Mouse (Mus musculus): ENCODE measurements at regions not wholly inside any gene's neighbourhood (a gene's known extent, or its start where the extent isn't known, plus 50 kb on each side); places are given as distances from the start of the nearest gene placed in this dataset.

DNA sequence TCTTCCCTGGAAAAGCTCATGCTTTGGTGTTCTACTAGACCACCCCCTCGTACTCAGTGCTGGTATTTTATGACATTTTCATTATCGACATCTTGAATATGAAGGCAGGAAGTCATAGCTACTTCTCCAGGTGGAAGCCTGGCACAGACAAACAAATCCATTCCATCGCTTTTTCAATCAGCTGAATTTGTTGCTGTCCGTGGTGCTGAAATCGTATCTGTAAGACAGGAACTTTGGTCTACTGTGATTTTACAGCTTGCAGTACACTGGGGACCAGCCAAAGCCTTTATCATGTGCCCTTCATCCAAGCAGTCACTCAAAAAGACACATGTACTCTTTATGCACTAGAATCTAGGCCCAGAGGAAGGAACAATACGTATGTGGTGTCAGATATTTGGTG, 143.3 kb downstream of the Nmur2 start:
- H3K36me3 ChIP-seq = no peaks in the 10 kb centered on the region
- H3K4me1 ChIP-seq = no peaks in the 10 kb centered on the region
- no peaks in the 10 kb centered on the region for H3K9me3 ChIP-seq
- no peak overlapping the region for H3K27ac ChIP-seq
- ATAC-seq (ENCODE audit: insufficient number of reproducible peaks, low FRiP score, low TSS enrichment, low read depth) = no peak
- no peak overlapping the region for H3K4me2 ChIP-seq
- WGBS = 15% methylated on average over 6 of the region's 6 CpGs
- no peak overlapping the region for H3K9ac ChIP-seq
- no peaks in the 10 kb centered on the region for H3K27me3 ChIP-seq
- H3K4me3 ChIP-seq = no peak overlapping the region

DNA sequence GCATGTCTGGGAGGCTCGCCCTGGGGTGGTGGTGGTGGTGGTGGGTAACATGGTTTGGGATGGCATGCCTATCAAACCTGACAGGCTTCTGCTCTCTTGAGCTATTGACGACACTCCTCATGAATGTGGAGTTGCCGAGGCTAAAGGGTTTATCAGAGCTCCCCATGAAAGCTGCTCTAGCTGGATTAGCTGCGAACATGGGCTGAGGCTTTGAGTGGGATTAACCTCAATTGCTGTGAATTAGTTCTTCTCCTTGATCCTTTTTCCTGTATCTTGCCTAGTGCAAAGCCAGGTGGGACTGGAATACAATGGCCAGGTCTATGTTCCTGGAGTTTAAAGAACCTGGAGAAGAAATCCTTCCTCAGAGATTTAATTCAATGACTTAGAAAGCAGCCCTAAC, 150.6 kb downstream of the Nmur2 start:
- no peaks in the 10 kb centered on the region for H3K9me3 ChIP-seq
- no peak for ATAC-seq (ENCODE audit: insufficient number of reproducible peaks, low FRiP score, low TSS enrichment, low read depth)
- 79% methylated on average over 4 of the region's 4 CpGs for WGBS
- no peaks in the 10 kb centered on the region for H3K27me3 ChIP-seq
- no peak overlapping the region for H3K4me3 ChIP-seq
- H3K4me2 ChIP-seq = no peak overlapping the region
- H3K36me3 ChIP-seq = no peaks in the 10 kb centered on the region
- no peak overlapping the region for H3K9ac ChIP-seq
- no peak overlapping the region for H3K27ac ChIP-seq
- no peaks in the 10 kb centered on the region for H3K4me1 ChIP-seq

DNA sequence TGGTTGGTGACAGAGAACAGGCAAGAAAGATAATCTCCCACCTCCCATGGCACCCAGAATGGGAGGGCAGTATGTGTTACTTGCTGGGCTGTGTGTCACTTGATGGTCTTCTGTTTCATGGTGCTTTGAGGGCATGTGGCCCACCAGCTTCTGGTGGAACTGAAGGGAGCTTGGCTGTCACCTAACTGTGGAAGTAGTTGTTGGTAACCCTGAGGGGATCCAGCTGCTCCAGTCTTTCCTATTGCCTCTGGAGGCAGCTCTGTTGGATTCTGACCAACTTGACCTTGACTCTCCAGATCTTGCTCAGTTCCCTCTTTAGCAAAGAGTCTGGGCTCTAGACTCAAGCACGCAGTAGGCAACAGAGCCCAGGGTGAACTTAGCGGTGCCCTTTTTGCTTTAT, 162.2 kb downstream of the Nmur2 start:
- Histone ChIP-seq H3K27ac (no peak overlapping the region), H3K4me3 (no peak overlapping the region), H3K4me2 (no peak overlapping the region), H3K9ac (no peak overlapping the region), H3K27me3 (no peaks in the 10 kb centered on the region), H3K36me3 (no peaks in the 10 kb centered on the region), H3K9me3 (no peaks in the 10 kb centered on the region), H3K4me1 (no peaks in the 10 kb centered on the region)
- 88% methylated on average over 2 of the region's 2 CpGs for WGBS
- no peak for ATAC-seq (ENCODE audit: insufficient number of reproducible peaks, low FRiP score, low TSS enrichment, low read depth)

DNA sequence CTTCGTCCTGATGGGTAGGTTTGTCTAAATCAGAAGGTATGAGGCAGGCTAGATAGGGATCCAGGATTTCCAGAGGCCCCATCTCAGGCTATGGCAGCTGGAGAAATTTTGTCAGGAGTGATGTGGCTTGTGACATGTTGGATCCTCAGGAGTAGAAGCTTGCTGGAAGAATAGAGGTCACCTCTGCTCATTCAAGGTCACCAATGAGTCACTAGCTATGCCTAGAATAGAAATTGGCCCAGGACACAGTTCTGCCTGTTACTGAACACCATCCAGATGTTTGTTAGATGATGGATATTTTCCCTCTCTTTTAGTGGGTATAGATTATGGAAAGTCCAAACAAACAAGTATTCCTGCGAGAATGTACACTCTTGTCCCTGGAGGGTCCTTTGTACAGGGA, 173.7 kb downstream of the Nmur2 start:
- no peaks in the 10 kb centered on the region for H3K36me3 ChIP-seq
- H3K4me2 ChIP-seq = no peak overlapping the region
- H3K9me3 ChIP-seq = no peaks in the 10 kb centered on the region
- no peak for ATAC-seq (ENCODE audit: insufficient number of reproducible peaks, low FRiP score, low TSS enrichment, low read depth)
- H3K4me3 ChIP-seq = no peak overlapping the region
- H3K27me3 ChIP-seq = no peaks in the 10 kb centered on the region
- H3K4me1 ChIP-seq = no peaks in the 10 kb centered on the region
- H3K9ac ChIP-seq = no peak overlapping the region
- WGBS = 71% methylated on average over 2 of the region's 2 CpGs
- no peak overlapping the region for H3K27ac ChIP-seq

DNA sequence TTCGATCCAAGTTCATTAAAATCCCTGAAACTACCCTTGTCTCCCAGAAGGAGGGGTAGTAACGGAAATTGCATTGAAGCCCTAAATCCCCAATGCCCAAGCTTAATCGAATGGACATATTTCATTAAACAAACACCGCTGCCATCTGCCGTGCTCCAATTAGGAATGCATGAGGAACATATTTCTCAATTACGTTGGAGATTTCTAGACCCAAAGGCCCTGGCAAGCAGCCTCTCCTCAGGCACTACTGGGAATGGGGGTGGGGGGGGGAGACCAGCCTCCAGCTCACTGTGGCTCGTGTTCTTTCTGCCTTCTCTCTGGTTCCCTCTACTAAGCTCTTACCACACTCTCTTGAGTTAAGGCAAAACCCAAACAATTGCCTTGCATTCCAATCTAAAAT, 181.6 kb downstream of the Nmur2 start:
- H3K4me3 ChIP-seq = no peak overlapping the region
- H3K4me2 ChIP-seq = no peak overlapping the region
- WGBS = 76% methylated on average over 7 of the region's 7 CpGs
- no peaks in the 10 kb centered on the region for H3K4me1 ChIP-seq
- H3K27me3 ChIP-seq = no peaks in the 10 kb centered on the region
- H3K9ac ChIP-seq = no peak overlapping the region
- no peak overlapping the region for H3K27ac ChIP-seq
- no peaks in the 10 kb centered on the region for H3K9me3 ChIP-seq
- ATAC-seq (ENCODE audit: insufficient number of reproducible peaks, low FRiP score, low TSS enrichment, low read depth) = no peak
- H3K36me3 ChIP-seq = no peaks in the 10 kb centered on the region

DNA sequence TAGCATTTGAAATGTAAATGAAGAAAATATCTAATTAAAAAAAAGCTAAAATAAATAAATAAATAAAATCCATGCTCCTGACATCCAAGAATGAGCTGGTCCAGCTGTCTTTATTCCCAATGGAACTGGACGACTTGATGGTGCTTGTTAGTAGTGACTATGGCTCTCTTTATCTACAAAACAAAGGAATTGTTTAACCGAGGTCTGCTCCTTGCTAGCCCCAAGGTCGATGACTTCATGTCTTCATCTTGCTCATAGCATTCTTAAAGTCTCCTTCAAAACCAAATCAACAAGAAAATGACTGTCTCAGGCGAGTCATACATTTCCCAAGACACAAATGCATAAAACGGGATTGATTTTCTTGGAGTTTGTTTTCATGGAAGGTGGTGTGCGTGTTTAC, 212.5 kb upstream of the Glra1 start:
- Histone ChIP-seq H3K4me2 (no peak overlapping the region), H3K4me1 (no peaks in the 10 kb centered on the region), H3K9ac (no peak overlapping the region), H3K27me3 (no peaks in the 10 kb centered on the region), H3K4me3 (no peak overlapping the region), H3K9me3 (no peaks in the 10 kb centered on the region), H3K36me3 (no peaks in the 10 kb centered on the region), H3K27ac (no peak overlapping the region)
- ATAC-seq (ENCODE audit: insufficient number of reproducible peaks, low FRiP score, low TSS enrichment, low read depth) = no peak
- 77% methylated on average over 6 of the region's 6 CpGs for WGBS

DNA sequence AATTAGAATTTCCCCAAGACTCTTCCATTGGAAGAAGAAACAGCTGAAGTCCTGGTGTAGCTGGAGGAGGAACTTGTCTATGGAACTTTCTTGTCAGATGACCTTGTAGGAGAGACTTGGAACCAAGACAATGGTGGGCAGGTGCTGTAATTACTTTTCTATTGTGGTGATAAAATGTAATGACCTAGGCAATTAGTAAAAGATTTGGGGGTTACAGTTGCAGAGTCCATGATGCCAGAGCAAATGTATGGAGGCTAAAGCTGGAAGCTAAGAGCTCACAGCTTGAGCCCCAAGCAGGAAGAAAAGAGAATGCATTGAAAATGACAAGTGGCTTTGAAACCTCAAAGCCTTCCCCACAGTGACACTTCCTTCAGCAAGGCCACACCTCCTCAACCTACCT, 208.6 kb upstream of the Glra1 start:
- H3K9ac ChIP-seq = no peak overlapping the region
- H3K27ac ChIP-seq = no peak overlapping the region
- H3K4me1 ChIP-seq = no peaks in the 10 kb centered on the region
- no peaks in the 10 kb centered on the region for H3K27me3 ChIP-seq
- H3K4me2 ChIP-seq = no peak overlapping the region
- ATAC-seq (ENCODE audit: insufficient number of reproducible peaks, low FRiP score, low TSS enrichment, low read depth) = no peak
- H3K36me3 ChIP-seq = no peaks in the 10 kb centered on the region
- no peaks in the 10 kb centered on the region for H3K9me3 ChIP-seq
- H3K4me3 ChIP-seq = no peak overlapping the region

DNA sequence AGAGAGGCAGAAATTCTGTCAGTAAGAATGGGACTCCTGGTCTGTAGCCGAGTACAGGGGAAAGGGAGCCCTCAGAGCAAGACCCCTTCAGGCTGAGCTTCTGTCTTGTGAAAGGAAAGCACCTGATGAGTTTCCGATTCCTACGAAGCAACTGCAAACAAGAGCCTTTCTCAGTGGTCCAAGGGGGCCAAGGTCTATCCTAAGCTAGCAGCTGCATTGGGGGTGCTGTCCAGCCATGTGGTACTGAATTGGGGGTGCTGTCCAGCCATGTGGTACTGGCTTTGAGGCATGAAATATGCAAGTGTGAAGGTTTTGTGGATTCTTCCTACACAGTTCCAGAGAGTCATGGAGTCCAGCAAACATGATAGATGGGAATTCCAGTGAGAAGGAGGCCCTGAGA, 202.7 kb upstream of the Glra1 start:
- WGBS = 79% methylated on average over 3 of the region's 3 CpGs
- Histone ChIP-seq H3K9ac (no peak overlapping the region), H3K27ac (no peak overlapping the region), H3K4me2 (no peak overlapping the region), H3K27me3 (no peaks in the 10 kb centered on the region), H3K9me3 (no peaks in the 10 kb centered on the region), H3K4me1 (no peaks in the 10 kb centered on the region), H3K4me3 (no peak overlapping the region), H3K36me3 (no peaks in the 10 kb centered on the region)
- ATAC-seq (ENCODE audit: insufficient number of reproducible peaks, low FRiP score, low TSS enrichment, low read depth) = no peak

DNA sequence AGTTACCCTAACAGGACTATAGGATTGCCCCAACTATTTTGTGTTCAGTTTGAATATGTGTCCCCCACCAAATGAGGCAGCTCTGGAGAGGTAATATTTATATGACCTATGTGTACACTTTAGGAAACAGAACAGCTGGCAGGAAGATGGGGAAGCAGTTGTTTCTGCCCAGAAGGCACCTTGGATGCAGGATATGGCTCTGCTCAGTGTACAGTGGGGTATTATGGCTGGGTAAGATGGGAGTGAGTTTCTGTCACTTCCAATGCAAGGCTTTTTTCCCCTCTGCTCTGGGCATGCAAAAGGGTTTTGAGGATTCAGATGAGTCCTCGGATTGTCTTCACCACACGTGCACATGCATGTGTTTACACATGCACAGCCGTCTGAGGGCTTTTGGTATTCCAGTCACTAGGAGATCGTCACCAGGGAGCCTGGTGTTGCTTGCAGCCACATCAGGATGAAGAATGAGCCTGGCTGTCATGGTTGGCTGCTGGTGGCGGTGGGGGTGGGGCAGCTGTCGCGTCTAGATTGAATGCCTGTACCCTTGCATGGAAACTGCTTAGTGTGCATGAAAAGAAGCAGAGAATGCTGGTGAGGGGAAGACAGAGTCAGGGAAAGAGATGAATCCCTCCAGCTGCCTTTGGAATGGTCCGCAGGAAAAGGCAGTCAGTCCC, 183.3 kb upstream of the Glra1 start:
- Histone ChIP-seq H3K36me3 (no peaks in the 10 kb centered on the region), H3K27me3 (no peaks in the 10 kb centered on the region), H3K4me1 (no peaks in the 10 kb centered on the region), H3K4me3 (no peak overlapping the region), H3K9me3 (no peaks in the 10 kb centered on the region), H3K4me2 (no peak overlapping the region), H3K9ac (no peak overlapping the region), H3K27ac (no peak overlapping the region)
- no peak for ATAC-seq (ENCODE audit: insufficient number of reproducible peaks, low FRiP score, low TSS enrichment, low read depth)
- 35% methylated on average over 8 of the region's 8 CpGs for WGBS

DNA sequence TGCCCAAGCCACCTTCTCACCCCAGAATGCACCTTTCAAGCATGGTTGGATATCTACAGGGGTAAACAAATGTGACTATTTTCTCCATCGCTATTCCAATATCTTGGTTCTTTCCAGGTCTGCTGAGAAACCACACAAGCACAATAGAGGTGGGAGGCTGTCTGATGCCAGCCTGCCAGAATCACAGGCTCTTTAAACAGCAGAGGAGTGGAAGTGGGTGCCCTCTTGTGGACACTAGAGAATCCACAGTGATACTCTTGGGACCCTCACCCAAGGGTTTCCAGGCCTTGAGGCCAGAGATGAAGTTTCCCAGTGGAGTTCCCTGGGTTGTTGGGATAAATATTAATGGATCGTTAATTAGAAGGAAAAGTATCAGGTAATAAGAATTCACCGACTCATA, 181.6 kb upstream of the Glra1 start:
- H3K27me3 ChIP-seq = no peaks in the 10 kb centered on the region
- H3K4me2 ChIP-seq = no peak overlapping the region
- no peak for ATAC-seq (ENCODE audit: insufficient number of reproducible peaks, low FRiP score, low TSS enrichment, low read depth)
- H3K4me1 ChIP-seq = no peaks in the 10 kb centered on the region
- no peaks in the 10 kb centered on the region for H3K36me3 ChIP-seq
- H3K4me3 ChIP-seq = no peak overlapping the region
- no peak overlapping the region for H3K27ac ChIP-seq
- 84% methylated on average over 3 of the region's 3 CpGs for WGBS
- H3K9me3 ChIP-seq = no peaks in the 10 kb centered on the region
- no peak overlapping the region for H3K9ac ChIP-seq

DNA sequence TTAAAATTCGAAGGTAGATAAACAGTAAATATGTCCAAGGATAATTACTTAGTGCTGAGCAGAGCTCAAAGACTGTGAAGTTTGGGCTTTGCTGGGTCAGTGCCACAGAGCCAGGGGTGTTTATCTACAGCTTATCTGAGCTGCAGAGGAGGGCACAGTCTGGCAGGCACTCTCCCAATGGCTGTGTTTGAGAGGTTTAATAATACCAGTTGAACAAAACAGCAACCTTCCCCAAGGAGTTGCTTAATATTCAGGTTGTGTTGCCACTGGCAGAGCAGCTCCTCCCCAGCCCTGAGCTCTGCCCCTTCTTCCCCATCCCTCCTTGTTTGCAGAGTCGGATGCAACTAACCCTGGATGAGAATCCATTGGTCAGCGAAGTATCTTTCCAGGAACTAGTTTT, 173.0 kb upstream of the Glra1 start:
- Histone ChIP-seq H3K27ac (no peak overlapping the region), H3K9me3 (no peaks in the 10 kb centered on the region), H3K9ac (no peak overlapping the region), H3K27me3 (no peaks in the 10 kb centered on the region), H3K4me2 (no peak overlapping the region), H3K36me3 (no peaks in the 10 kb centered on the region), H3K4me1 (no peaks in the 10 kb centered on the region), H3K4me3 (no peak overlapping the region)
- WGBS = 78% methylated on average over 3 of the region's 3 CpGs
- no peak for ATAC-seq (ENCODE audit: insufficient number of reproducible peaks, low FRiP score, low TSS enrichment, low read depth)

DNA sequence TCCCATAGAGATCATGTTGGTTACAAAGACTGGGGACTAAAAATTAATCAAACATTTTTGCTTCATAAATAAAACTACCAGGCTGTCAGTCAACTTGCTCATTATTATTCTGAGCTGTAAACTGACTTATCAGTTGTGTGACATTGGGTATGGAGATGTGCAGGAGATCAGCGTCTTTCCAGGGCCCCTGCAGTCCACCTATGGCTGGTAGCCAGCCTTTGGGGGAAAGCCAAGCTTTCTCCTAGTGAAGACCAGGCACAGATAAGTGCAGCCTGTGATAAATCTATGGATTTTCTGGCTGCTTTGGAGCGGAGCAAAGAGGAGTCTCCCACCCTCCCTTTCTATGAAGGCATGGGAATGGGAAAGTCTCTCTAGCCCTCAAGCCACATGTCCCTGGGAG, 172.0 kb upstream of the Glra1 start:
- Histone ChIP-seq H3K4me1 (no peaks in the 10 kb centered on the region), H3K9ac (no peak overlapping the region), H3K27me3 (no peaks in the 10 kb centered on the region), H3K4me3 (no peak overlapping the region), H3K9me3 (no peaks in the 10 kb centered on the region), H3K36me3 (no peaks in the 10 kb centered on the region), H3K27ac (no peak overlapping the region), H3K4me2 (no peak overlapping the region)
- ATAC-seq (ENCODE audit: insufficient number of reproducible peaks, low FRiP score, low TSS enrichment, low read depth) = no peak
- 70% methylated on average over 2 of the region's 2 CpGs for WGBS

DNA sequence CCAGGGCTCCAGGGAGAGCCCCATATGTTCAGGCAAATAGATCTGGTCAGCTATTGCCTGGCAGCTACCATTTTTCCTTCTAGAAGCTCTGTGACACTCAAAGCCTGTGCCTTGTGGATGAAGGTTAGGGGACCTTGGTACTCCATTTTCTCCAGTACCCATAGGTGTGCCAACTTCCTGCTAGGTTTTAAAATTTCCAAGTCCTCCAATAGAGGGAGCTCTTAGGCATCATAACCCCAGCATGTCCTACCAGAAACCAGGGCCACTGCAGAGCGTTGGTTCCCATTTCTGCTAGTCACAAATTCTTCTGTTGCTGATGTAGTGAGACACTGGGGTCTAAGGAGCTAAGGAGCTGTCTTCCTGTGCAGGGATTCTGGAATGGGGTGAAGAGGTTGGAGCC, 165.3 kb upstream of the Glra1 start:
- Histone ChIP-seq H3K9me3 (no peaks in the 10 kb centered on the region), H3K27ac (no peak overlapping the region), H3K9ac (no peak overlapping the region), H3K36me3 (no peaks in the 10 kb centered on the region), H3K4me1 (no peaks in the 10 kb centered on the region), H3K4me2 (no peak overlapping the region), H3K27me3 (no peaks in the 10 kb centered on the region), H3K4me3 (no peak overlapping the region)
- no peak for ATAC-seq (ENCODE audit: insufficient number of reproducible peaks, low FRiP score, low TSS enrichment, low read depth)
- WGBS = 79% methylated on average over 1 of the region's 1 CpGs
